Mouse (Mus musculus) right cerebral cortex, postnatal 25 days (tissue): Measurements from ENCODE around the gene Dbndd2.

Experiments used
- DNase-seq: peaks from one replicate; pipeline ENCODE4 v3.0.0; 2022

The Dbndd2 gene

GRCm38 (mm10) chr2:164542598-164542997 lies 56.7 kb downstream of the Dbndd2 start:
- DNase-seq, result no peak
